Mouse (Mus musculus): Measurements from ENCODE around the gene B4galnt1.
A peak's percentile ranks its signal among the peaks of the same experiment; 100 is the strongest.

B4galnt1 gene

DNA sequence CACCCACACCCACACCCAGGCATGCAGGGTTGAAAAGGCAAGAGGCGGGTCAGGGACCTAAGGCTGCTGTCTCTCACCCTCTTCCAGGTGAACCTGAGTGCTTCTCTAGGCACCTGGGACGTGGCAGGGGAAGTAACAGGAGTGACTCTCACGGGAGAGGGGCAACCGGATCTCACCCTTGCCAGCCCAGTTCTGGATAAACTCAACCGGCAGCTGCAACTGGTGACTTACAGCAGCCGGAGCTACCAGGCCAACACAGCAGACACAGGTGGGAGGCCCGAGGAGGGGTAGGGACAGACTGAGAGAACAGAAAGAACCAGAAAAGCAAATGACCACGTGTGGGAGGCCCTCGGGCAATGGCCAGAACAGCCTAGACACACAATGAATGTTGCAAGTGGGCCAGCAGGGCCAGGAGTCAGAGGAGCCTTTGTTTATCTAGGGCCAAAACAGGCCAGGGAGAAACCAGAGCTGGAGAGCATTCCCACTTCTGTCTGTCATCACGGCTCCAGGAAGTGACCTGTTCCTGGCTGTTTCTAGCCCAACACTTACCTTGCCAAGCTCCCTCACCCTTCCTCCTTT lies 2.7 kb downstream of the B4galnt1 start:
- DNase-seq (ENCODE audit: extremely low spot score, low read depth, low spot score) = no peak

GRCm38 (mm10) chr10:127170002-127170401 lies 5.0 kb downstream of the B4galnt1 start:
- no peak for DNase-seq (ENCODE audit: extremely low spot score, low read depth, low spot score)

DNA sequence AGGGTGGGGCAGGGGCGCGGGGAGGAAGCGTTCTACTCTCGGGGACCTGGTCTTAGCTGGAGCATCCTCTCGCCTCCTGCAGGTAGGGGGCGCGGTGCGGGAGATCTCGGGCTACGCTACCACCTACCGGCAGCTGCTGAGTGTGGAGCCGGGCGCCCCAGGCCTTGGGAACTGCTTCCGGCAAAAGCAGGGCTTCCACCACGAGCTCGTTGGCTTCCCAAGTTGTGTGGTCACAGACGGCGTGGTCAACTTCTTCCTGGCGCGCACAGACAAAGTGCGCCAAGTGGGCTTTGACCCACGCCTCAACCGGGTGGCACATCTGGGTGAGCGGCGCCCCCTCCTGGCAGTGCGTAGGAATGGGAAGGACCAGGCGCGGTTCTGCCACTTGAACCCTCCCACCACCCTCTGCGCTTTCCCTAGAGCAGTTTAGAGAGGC lies 5.8 kb downstream of the B4galnt1 start:
- no peak for DNase-seq (ENCODE audit: extremely low spot score, low read depth, low spot score)

GRCm38 (mm10) chr10:127171631-127172200 lies 6.7 kb downstream of the B4galnt1 start:
- DNase-seq (ENCODE audit: extremely low spot score, low read depth, low spot score) = no peak

GRCm38 (mm10) chr10:127173148-127174065 lies 8.4 kb downstream of the B4galnt1 start:
- DNase-seq (ENCODE audit: extremely low spot score, low read depth, low spot score) = no peak

DNA sequence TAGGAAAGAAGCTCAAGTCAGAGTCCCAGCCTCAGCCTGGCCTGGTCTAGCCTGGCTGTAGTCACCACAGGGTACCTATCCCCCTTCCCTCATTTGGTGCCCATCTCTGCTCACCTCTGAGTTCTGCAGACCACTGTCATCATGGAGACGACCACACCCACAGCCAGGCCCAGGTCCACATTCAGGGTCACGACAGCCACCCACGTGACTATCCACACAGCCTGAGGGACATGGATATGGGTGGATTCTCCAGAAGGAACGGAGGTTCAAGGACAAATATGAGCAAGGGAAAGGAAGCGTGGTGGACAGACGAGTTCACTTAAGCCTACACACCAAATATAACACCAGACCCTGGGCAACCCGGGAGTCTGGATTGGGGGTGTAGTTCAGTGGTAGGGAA lies 9.1 kb downstream of the B4galnt1 start:
- no peak for DNase-seq (ENCODE audit: extremely low spot score, low read depth, low spot score)

DNA sequence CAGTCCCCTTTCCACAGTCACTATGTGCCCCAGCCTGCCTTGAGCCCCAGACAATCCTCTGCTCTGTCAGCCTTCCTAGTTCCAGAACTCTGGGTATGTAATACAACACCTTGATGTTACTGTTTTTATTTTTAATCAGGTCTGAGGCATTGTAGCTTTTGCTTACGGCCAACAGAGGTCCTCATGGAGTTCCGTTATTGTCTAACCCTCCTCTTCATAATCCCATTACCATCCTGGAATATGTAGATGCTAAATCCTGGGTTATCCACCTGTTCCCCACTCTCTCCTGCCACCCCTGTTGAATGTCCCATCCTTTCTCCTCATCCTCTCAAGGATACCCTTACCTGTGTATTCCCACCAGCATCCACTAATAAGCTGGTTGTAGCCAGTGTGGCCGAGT lies 11.2 kb downstream of the B4galnt1 start:
- no peak for DNase-seq (ENCODE audit: extremely low spot score, low read depth, low spot score)

DNA sequence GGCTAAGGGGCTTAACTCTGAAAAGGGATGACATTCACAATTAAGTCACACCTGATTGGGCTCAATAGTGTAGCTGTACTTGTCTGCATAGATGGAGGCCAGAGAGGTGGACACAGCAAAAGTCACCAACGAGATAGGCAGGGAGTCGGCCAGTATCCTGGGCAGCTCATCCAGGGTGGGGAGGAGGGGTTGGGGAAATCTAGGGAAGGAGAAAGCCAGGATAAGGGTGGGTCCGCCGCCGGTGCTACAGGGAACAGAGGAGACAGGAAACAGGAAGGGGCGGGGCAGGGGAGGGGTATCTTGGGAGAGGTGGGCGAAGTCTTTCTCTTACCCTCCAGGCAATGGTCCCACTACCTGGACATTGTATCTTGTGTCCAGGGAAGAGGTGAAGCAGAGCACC lies 11.7 kb downstream of the B4galnt1 start:
- no peak for DNase-seq (ENCODE audit: extremely low spot score, low read depth, low spot score)

GRCm38 (mm10) chr10:127177235-127177634 lies 12.2 kb downstream of the B4galnt1 start:
- no peak for DNase-seq (ENCODE audit: extremely low spot score, low read depth, low spot score)

DNA sequence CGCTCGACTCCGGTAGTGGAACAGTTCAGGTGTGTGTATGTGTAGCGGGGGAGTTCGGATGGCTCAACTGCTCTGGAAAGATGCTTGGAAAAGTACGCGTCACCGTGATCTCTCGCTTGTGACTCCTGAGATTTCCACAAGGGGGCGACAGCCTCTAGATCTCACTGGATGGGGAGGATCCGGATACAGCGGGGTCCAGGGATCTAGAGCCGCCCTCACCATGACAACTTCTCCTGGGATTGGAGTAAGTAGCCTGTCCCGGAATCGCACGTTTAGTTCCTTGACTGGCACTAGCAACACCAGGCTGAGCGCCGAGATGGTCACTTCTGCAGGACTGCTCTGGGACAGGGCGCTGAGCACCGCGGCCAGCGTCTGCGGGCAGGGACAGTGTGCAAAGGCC lies 12.7 kb downstream of the B4galnt1 start:
- DNase-seq (ENCODE audit: extremely low spot score, low read depth, low spot score) = peak; percentile 87

DNA sequence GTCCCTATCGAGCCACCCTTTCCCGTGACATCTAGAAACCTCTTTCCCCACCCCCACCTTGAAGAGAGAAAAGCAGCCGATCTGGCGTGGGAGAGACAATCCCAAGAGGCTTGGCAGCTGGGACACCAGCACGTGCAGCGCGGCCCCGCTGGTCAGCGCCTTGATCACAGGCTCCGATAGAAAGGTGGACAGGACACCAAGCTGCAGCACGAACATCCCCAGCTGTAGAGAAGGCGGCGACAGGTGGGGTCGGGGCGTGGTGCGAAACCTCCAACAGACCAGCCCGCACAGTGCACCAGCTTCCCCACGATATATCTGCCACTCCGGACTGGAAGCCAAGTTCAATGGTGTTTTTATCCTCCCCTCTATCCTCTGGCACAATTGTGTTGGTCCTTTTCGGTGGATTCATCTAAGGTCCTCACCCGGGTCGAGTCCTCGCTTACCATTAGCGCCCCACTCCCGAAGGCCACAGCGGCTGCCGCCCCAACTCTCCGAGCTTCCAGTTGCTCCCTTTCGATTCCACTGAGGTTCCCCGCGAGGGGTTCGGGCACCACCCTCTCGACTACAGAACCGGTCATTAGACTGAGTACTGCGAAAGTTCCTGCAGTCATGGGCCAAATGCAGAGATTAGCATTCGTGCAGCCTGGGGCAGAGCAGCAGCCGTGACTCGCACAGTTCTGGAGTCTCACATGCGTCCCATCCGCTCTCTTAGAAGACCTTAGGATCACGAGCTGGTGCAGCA lies 13.4 kb downstream of the B4galnt1 start:
- no peak for DNase-seq (ENCODE audit: extremely low spot score, low read depth, low spot score)

- no peak for DNase-seq (ENCODE audit: extremely low spot score, low read depth, low spot score)
These were observed 15.1 kb downstream of the B4galnt1 start, which contains the start of gene Slc26a10 for GRCm38 (mm10) chr10:127179871-127180694. Gene Slc26a10, minus strand, starts transcription at chr10:127180645.

DNA sequence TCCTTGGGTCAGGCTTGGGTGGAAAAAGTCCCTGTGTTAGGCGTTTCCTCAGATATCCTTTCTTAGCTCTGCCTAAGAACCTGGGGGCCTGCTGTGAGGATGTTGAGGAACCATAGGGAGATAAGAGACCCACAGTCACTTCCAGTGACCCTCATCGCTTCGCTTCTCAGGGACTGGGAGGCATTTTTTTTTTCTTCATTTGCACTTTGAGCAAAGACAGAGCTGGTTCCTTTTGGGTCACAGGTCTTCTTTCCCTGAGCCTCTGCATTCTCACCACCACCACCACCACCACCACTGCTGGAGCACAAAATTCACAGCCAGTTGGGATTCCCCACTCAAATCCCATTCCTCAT lies 15.6 kb downstream of the B4galnt1 start:
- no peak for DNase-seq (ENCODE audit: extremely low spot score, low read depth, low spot score)

- no peak for DNase-seq (ENCODE audit: extremely low spot score, low read depth, low spot score)
These were observed 16.5 kb downstream of the B4galnt1 start for GRCm38 (mm10) chr10:127181566-127181965.

DNA sequence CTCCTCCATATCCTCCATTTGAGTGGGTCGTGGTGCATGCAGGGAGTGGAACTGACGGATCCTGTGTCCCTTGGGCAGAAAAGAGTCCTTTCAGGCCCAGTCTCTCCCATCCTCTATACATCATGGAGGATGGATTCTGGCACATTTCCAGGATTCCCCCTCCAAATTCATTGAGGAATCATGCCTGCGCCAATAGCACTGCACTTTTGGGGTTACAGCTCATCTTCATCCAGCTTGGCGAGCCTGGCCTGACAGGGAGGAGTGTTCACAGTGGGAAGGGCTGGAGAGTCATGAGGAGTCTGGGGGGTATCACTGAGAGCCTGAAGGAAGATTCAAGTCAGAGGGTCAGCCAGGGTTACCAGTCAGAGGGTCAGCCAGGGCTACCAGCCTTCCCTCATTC lies 17.6 kb downstream of the B4galnt1 start:
- no peak for DNase-seq (ENCODE audit: extremely low spot score, low read depth, low spot score)

DNA sequence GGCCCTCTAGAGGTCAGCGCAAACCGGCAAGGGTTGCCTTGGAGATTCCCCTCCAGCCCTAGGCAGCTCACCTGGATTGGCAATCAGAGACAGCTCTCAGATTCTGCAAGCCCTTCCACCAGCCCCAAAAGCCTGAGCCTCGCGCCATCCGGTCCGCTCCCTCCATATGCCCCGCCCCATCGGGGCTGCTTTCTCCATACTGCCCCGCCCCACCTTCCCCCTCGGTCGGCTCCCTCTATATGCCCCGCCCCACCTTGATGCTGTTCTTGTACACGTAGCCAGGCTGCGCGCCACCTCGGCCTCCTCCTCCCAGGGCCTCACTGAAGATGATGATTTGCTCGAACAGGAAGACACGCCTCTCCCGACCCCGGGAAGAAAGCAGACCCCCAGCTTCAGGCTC lies 18.7 kb downstream of the B4galnt1 start:
- DNase-seq (ENCODE audit: extremely low spot score, low read depth, low spot score) = no peak

DNA sequence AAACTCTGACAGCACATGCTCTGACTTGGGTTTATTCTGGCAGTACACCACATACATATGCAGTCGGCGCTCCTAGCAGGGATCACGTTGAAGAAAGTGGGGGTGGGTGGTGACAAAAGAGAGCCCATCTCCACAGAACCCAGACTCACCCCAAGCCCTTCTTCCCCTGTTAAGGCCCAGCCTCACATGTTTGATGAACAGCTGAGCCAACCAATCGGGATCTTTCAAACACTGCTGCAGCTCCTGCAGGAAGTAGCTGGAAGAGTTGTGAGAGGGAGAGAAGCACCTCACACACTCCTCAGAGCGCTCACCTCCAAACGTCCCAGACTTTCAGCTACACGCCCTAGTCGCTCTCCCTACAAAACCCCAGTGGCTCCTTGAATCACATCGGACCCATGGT lies 20.1 kb downstream of the B4galnt1 start:
- DNase-seq (ENCODE audit: extremely low spot score, low read depth, low spot score) = no peak

DNA sequence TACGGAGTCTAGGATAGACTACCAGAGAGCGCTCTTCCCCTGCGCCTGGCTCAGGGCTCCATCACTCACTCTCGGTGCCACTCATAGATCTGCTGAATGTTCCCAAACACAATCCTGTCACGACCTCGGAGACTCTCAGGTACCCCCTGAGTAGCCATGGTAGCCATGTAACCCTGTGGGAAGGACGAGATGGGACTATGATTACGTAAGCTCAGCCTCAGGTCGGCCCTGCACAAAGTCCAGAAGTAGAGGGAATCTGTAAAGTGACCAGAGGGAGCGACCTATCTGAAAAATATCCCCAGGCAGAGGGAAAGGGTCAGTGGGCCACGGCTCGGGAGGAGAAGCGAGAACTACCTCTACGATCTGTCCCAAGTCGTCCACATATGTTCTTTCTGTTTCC lies 20.5 kb downstream of the B4galnt1 start:
- no peak for DNase-seq (ENCODE audit: extremely low spot score, low read depth, low spot score)

- no peak for DNase-seq (ENCODE audit: extremely low spot score, low read depth, low spot score)
These were observed 21.4 kb downstream of the B4galnt1 start for GRCm38 (mm10) chr10:127186451-127186850.

- DNase-seq (ENCODE audit: extremely low spot score, low read depth, low spot score) = no peak
These were observed 22.5 kb downstream of the B4galnt1 start for GRCm38 (mm10) chr10:127187371-127188078.

Measured in hindlimb bud, embryonic 11.5 days (tissue).